Mouse (Mus musculus): Measurements from ENCODE around the gene Cpa2. TPM values are rescaled to one million over a fixed set of nuclear protein-coding genes. Genes with fewer than 3 reads are reported as not detected.

Gene Cpa2
- polyA plus RNA-seq, 1 experiment from 2014 or later: 2.6 TPM

GRCm38 (mm10) chr6:30600995-30601394, 59.6 kb downstream of the Cpa2 start:
- WGBS: 90% methylated on average over 1 of the region's 1 CpGs
- Histone ChIP-seq H3K27ac (replicated peaks) (no peak overlapping the region), H3K9me3 (ENCODE audit: control insufficient read depth, low read length) (no peaks in the 10 kb centered on the region), H3K27me3 (ENCODE audit: control insufficient read depth, insufficient read depth, low read length) (no peaks in the 10 kb centered on the region), H3K9ac (ENCODE audit: low read length) (no peak overlapping the region), H3K4me1 (replicated peaks; ENCODE audit: control insufficient read depth, insufficient read depth) (no peaks in the 10 kb centered on the region), H3K4me2 (replicated peaks; ENCODE audit: low read depth) (no peak overlapping the region), H3K4me3 (ENCODE audit: low read depth, low read length) (no peak overlapping the region), H3K36me3 (ENCODE audit: control insufficient read depth, insufficient read depth, low read length) (no peaks in the 10 kb centered on the region)
- ATAC-seq (ENCODE audit: low FRiP score, low TSS enrichment) (no peak), DNase-seq (ENCODE audit: low spot score) (no peak)
- TF ChIP-seq CTCF (IDR thresholded peaks at IDR 0.05; ENCODE audit: low read depth) (no peak), EP300 (optimal IDR thresholded peaks at IDR 0.05) (no peak)

GRCm38 (mm10) chr6:30604342-30604867, 63.0 kb downstream of the Cpa2 start:
- DNase-seq (ENCODE audit: low spot score): no peak
- H3K27me3 ChIP-seq (ENCODE audit: control insufficient read depth, insufficient read depth, low read length): no peaks in the 10 kb centered on the region
- WGBS: 66% methylated on average over 7 of the region's 7 CpGs
- no peaks in the 10 kb centered on the region for H3K9me3 ChIP-seq (ENCODE audit: control insufficient read depth, low read length)
- H3K4me3 ChIP-seq (ENCODE audit: low read depth, low read length): no peak overlapping the region
- no peak overlapping the region for H3K27ac ChIP-seq (replicated peaks)
- no peaks in the 10 kb centered on the region for H3K36me3 ChIP-seq (ENCODE audit: control insufficient read depth, insufficient read depth, low read length)
- no peak overlapping the region for H3K9ac ChIP-seq (ENCODE audit: low read length)
- no peaks in the 10 kb centered on the region for H3K4me1 ChIP-seq (replicated peaks; ENCODE audit: control insufficient read depth, insufficient read depth)
- TF ChIP-seq CTCF (IDR thresholded peaks at IDR 0.05; ENCODE audit: low read depth) (no peak), EP300 (optimal IDR thresholded peaks at IDR 0.05) (no peak)
- ATAC-seq (ENCODE audit: low FRiP score, low TSS enrichment): no peak
- H3K4me2 ChIP-seq (replicated peaks; ENCODE audit: low read depth): no peak overlapping the region

GRCm38 (mm10) chr6:30605111-30605510, 63.7 kb downstream of the Cpa2 start:
- Histone ChIP-seq H3K27ac (replicated peaks) (no peak overlapping the region), H3K4me2 (replicated peaks; ENCODE audit: low read depth) (no peak overlapping the region), H3K4me3 (ENCODE audit: low read depth, low read length) (no peak overlapping the region), H3K9ac (ENCODE audit: low read length) (no peak overlapping the region), H3K4me1 (replicated peaks; ENCODE audit: control insufficient read depth, insufficient read depth) (no peaks in the 10 kb centered on the region), H3K36me3 (ENCODE audit: control insufficient read depth, insufficient read depth, low read length) (no peaks in the 10 kb centered on the region), H3K27me3 (ENCODE audit: control insufficient read depth, insufficient read depth, low read length) (no peaks in the 10 kb centered on the region), H3K9me3 (ENCODE audit: control insufficient read depth, low read length) (no peaks in the 10 kb centered on the region)
- 91% methylated on average over 4 of the region's 4 CpGs for WGBS
- ATAC-seq (ENCODE audit: low FRiP score, low TSS enrichment) (no peak), DNase-seq (ENCODE audit: low spot score) (no peak)
- TF ChIP-seq EP300 (optimal IDR thresholded peaks at IDR 0.05) (no peak), CTCF (IDR thresholded peaks at IDR 0.05; ENCODE audit: low read depth) (no peak)

GRCm38 (mm10) chr6:30605672-30606071, 64.3 kb downstream of the Cpa2 start:
- no peaks in the 10 kb centered on the region for H3K27me3 ChIP-seq (ENCODE audit: control insufficient read depth, insufficient read depth, low read length)
- WGBS: 76% methylated on average over 5 of the region's 5 CpGs
- no peak for ATAC-seq (ENCODE audit: low FRiP score, low TSS enrichment)

GRCm38 (mm10) chr6:30610710-30611109, 69.3 kb downstream of the Cpa2 start, which contains the start of gene Cpa5:
Gene Cpa5 (plus strand): TSS chr6:30611010.
- no peaks in the 10 kb centered on the region for H3K36me3 ChIP-seq (ENCODE audit: control insufficient read depth, insufficient read depth, low read length)
- H3K4me1 ChIP-seq (replicated peaks; ENCODE audit: control insufficient read depth, insufficient read depth): no peaks in the 10 kb centered on the region
- no peak for ATAC-seq (ENCODE audit: low FRiP score, low TSS enrichment)
- H3K9me3 ChIP-seq (ENCODE audit: control insufficient read depth, low read length): no peaks in the 10 kb centered on the region
- H3K27ac ChIP-seq (replicated peaks): no peak within 1 kb of the TSS
- WGBS: 95% methylated on average over 7 of the region's 7 CpGs
- no peak for TF ChIP-seq CTCF (IDR thresholded peaks at IDR 0.05; ENCODE audit: low read depth)
- TF ChIP-seq EP300 (optimal IDR thresholded peaks at IDR 0.05): no peak
- no peak within 1 kb of the TSS for H3K4me3 ChIP-seq (ENCODE audit: low read depth, low read length)
- no peaks in the 10 kb centered on the region for H3K27me3 ChIP-seq (ENCODE audit: control insufficient read depth, insufficient read depth, low read length)
- no peak within 1 kb of the TSS for H3K9ac ChIP-seq (ENCODE audit: low read length)
- no peak for DNase-seq (ENCODE audit: low spot score)
- no peak within 1 kb of the TSS for H3K4me2 ChIP-seq (replicated peaks; ENCODE audit: low read depth)

More at GRCm38 (mm10) chr6:30605672-30606071, 64.3 kb downstream of the Cpa2 start:
- Histone ChIP-seq H3K4me3 (ENCODE audit: low read depth, low read length) (no peak overlapping the region), H3K9ac (ENCODE audit: low read length) (no peak overlapping the region), H3K36me3 (ENCODE audit: control insufficient read depth, insufficient read depth, low read length) (no peaks in the 10 kb centered on the region), H3K27ac (replicated peaks) (no peak overlapping the region), H3K9me3 (ENCODE audit: control insufficient read depth, low read length) (no peaks in the 10 kb centered on the region), H3K4me1 (replicated peaks; ENCODE audit: control insufficient read depth, insufficient read depth) (no peaks in the 10 kb centered on the region), H3K4me2 (replicated peaks; ENCODE audit: low read depth) (no peak overlapping the region)
- TF ChIP-seq EP300 (optimal IDR thresholded peaks at IDR 0.05) (no peak), CTCF (IDR thresholded peaks at IDR 0.05; ENCODE audit: low read depth) (no peak)
- no peak for DNase-seq (ENCODE audit: low spot score)

GRCm38 (mm10) chr6:30611212-30611611, 69.8 kb downstream of the Cpa2 start:
- Histone ChIP-seq H3K27ac (replicated peaks) (no peak overlapping the region), H3K4me2 (replicated peaks; ENCODE audit: low read depth) (no peak overlapping the region), H3K27me3 (ENCODE audit: control insufficient read depth, insufficient read depth, low read length) (no peaks in the 10 kb centered on the region), H3K36me3 (ENCODE audit: control insufficient read depth, insufficient read depth, low read length) (no peaks in the 10 kb centered on the region), H3K4me3 (ENCODE audit: low read depth, low read length) (no peak overlapping the region), H3K4me1 (replicated peaks; ENCODE audit: control insufficient read depth, insufficient read depth) (no peaks in the 10 kb centered on the region), H3K9ac (ENCODE audit: low read length) (no peak overlapping the region), H3K9me3 (ENCODE audit: control insufficient read depth, low read length) (no peaks in the 10 kb centered on the region)
- 66% methylated on average over 5 of the region's 5 CpGs for WGBS
- DNase-seq (ENCODE audit: low spot score) (no peak), ATAC-seq (ENCODE audit: low FRiP score, low TSS enrichment) (no peak)
- no peak for TF ChIP-seq EP300 (optimal IDR thresholded peaks at IDR 0.05)
- TF ChIP-seq CTCF (IDR thresholded peaks at IDR 0.05; ENCODE audit: low read depth): no peak

Other genes with a start within 250 kb of the Cpa2 start
- gene Ube2h, start 237.0 kb upstream of the Cpa2 start, polyA plus RNA-seq (2015; fragmentation: Nextera tagmentation; extraction: Ambion mirVana): 25.2 and 28.8 TPM in 2 replicates
- 16.4 TPM in 2 replicates for gene Zc3hc1, start 150.6 kb upstream of the Cpa2 start, polyA plus RNA-seq (2015; fragmentation: Nextera tagmentation; extraction: Ambion mirVana)
- 6.0 and 6.3 TPM in 2 replicates for gene Klhdc10, start 139.7 kb upstream of the Cpa2 start, polyA plus RNA-seq (2015; fragmentation: Nextera tagmentation; extraction: Ambion mirVana)
- gene Tmem209, start 31.8 kb upstream of the Cpa2 start, polyA plus RNA-seq (2015; fragmentation: Nextera tagmentation; extraction: Ambion mirVana): 13.0 and 13.7 TPM in 2 replicates
- not detected in 2 replicates for gene Ssmem1, start 31.7 kb upstream of the Cpa2 start, polyA plus RNA-seq (2015; fragmentation: Nextera tagmentation; extraction: Ambion mirVana)
- gene Cpa4, start 26.8 kb downstream of the Cpa2 start, polyA plus RNA-seq (2015; fragmentation: Nextera tagmentation; extraction: Ambion mirVana): 32.7 and 33.7 TPM in 2 replicates
- gene Cpa5, start 69.4 kb downstream of the Cpa2 start, polyA plus RNA-seq (2015; fragmentation: Nextera tagmentation; extraction: Ambion mirVana): 0.16 and 0.18 TPM in 2 replicates
- gene Cpa1, start 97.6 kb downstream of the Cpa2 start, polyA plus RNA-seq (2015; fragmentation: Nextera tagmentation; extraction: Ambion mirVana): 1.3 and 1.5 TPM in 2 replicates
- 4.0 and 4.7 TPM in 2 replicates for gene Cep41, start 152.2 kb downstream of the Cpa2 start, polyA plus RNA-seq (2015; fragmentation: Nextera tagmentation; extraction: Ambion mirVana)
- gene Mest, start 182.0 kb downstream of the Cpa2 start, polyA plus RNA-seq (2015; fragmentation: Nextera tagmentation; extraction: Ambion mirVana): 156 and 168 TPM in 2 replicates